Mouse (Mus musculus): ENCODE data around the gene Pafah1b1. TPM values are rescaled to one million over a fixed set of nuclear protein-coding genes. Genes with fewer than 3 reads are reported as not detected.
A peak's percentile ranks its signal among the peaks of the same experiment; 100 is the strongest.

Gene Pafah1b1
- polyA plus RNA-seq, 1 experiment from 2014 or later, result 103 TPM

DNA sequence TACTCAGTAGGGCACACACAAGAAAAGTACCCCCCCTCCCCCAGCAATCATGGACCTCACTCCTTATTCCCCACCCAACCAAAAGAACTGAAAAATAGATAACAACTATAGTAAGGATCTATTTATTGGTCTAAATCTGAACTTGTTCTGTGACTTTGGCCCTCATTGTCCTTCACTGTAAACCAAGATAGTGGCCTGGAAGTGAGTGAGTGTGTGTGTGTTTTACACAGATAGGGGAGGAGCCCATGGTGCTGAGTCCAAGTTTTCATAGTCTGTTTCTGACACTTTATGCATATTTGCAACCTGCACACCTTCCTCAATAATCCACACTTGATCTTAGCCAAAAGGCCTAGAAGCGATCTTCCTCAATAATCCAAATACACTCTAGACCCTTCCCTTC is 75.8 kb downstream of the Pafah1b1 start:
- H3K4me2 ChIP-seq, result peak overlapping the region; percentile 98
- H3K27me3 ChIP-seq (ENCODE audit: control insufficient read depth, insufficient read depth, low read length), result no peaks in the 10 kb centered on the region
- H3K9me3 ChIP-seq (ENCODE audit: control insufficient read depth, low read length), result no peaks in the 10 kb centered on the region
- H3K27ac ChIP-seq (ENCODE audit: low read depth, low read length), result peak overlapping the region; percentile 67
- peak overlapping the region; percentile 86 for H3K9ac ChIP-seq (ENCODE audit: low read length)
- ATAC-seq (ENCODE audit: low FRiP score) (peak; percentile 38; the same call in 1 of the 2 replicates), DNase-seq (ENCODE audit: low spot score, missing footprints) (no peak)
- H3K36me3 ChIP-seq (ENCODE audit: control insufficient read depth, insufficient read depth, low read length), result no peaks in the 10 kb centered on the region
- H3K4me1 ChIP-seq (ENCODE audit: control insufficient read depth, insufficient read depth, low read length), result peaks cover 26% of the 10 kb centered on the region
- H3K4me3 ChIP-seq (ENCODE audit: low read depth, low read length), result peak overlapping the region; percentile 92
- WGBS, result 4% methylated on average over 1 of the region's 1 CpGs

DNA sequence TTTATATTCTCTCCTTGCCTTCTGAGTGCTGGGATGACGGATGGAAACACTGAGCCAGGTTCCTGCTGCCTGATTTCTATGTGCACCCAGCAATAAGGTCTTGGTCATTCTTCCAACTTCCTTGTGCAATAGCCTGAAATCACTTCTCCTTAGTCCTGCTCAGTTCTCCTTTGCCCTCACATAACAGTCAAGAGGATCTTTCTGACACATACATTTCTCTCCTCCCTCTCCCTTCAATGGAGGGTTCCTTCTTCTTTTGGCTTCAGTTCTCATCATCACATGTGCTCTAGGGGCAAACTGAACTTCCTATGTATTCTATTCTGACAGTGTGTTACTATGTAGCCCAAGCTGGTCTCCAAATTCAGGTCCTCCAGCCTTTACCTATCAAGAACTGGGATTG is 76.5 kb downstream of the Pafah1b1 start:
- H3K27ac ChIP-seq (ENCODE audit: low read depth, low read length), result no peak overlapping the region

DNA sequence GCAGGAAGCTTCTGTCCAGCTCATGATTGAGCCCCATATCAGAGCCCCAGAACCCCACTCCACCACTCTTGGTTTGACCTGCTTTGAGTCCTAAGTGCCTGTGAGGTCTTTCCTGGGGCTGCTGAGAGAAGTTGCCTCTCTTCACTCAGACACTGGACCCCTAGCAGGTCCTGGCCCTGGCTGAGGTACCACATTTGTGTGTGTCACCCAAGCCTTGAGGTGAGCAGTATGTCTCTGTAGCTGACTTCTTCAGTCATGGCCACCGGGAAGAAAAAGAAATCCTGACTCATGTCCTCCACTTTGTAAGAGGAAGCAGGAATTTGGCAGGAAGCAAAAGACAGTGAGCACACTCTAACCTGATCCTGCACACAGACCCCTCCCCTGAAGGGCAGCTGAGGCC is 84.8 kb downstream of the Pafah1b1 start:
- Histone ChIP-seq H3K9me3 (ENCODE audit: control insufficient read depth, low read length) (no peaks in the 10 kb centered on the region), H3K4me2 (no peak overlapping the region), H3K4me1 (ENCODE audit: control insufficient read depth, insufficient read depth, low read length) (peaks cover 9% of the 10 kb centered on the region), H3K9ac (ENCODE audit: low read length) (no peak overlapping the region), H3K36me3 (ENCODE audit: control insufficient read depth, insufficient read depth, low read length) (no peaks in the 10 kb centered on the region), H3K27ac (ENCODE audit: low read depth, low read length) (no peak overlapping the region), H3K27me3 (ENCODE audit: control insufficient read depth, insufficient read depth, low read length) (peaks cover 7% of the 10 kb centered on the region; the same call in 1 of the 2 replicates), H3K4me3 (ENCODE audit: low read depth, low read length) (no peak overlapping the region)
- DNase-seq (ENCODE audit: low spot score, missing footprints) (no peak), ATAC-seq (ENCODE audit: low FRiP score) (no peak)
- 70% methylated on average over 1 of the region's 1 CpGs for WGBS

More for the DNA sequence above, 76.5 kb downstream of the Pafah1b1 start:
- Histone ChIP-seq H3K4me3 (ENCODE audit: low read depth, low read length) (no peak overlapping the region), H3K27me3 (ENCODE audit: control insufficient read depth, insufficient read depth, low read length) (no peaks in the 10 kb centered on the region), H3K36me3 (ENCODE audit: control insufficient read depth, insufficient read depth, low read length) (no peaks in the 10 kb centered on the region), H3K9ac (ENCODE audit: low read length) (no peak overlapping the region), H3K9me3 (ENCODE audit: control insufficient read depth, low read length) (no peaks in the 10 kb centered on the region), H3K4me2 (no peak overlapping the region), H3K4me1 (ENCODE audit: control insufficient read depth, insufficient read depth, low read length) (peaks cover 22% of the 10 kb centered on the region)
- ATAC-seq (ENCODE audit: low FRiP score), result no peak
- DNase-seq (ENCODE audit: low spot score, missing footprints), result peak; percentile 81
- WGBS, result 89% methylated on average over 1 of the region's 1 CpGs

DNA sequence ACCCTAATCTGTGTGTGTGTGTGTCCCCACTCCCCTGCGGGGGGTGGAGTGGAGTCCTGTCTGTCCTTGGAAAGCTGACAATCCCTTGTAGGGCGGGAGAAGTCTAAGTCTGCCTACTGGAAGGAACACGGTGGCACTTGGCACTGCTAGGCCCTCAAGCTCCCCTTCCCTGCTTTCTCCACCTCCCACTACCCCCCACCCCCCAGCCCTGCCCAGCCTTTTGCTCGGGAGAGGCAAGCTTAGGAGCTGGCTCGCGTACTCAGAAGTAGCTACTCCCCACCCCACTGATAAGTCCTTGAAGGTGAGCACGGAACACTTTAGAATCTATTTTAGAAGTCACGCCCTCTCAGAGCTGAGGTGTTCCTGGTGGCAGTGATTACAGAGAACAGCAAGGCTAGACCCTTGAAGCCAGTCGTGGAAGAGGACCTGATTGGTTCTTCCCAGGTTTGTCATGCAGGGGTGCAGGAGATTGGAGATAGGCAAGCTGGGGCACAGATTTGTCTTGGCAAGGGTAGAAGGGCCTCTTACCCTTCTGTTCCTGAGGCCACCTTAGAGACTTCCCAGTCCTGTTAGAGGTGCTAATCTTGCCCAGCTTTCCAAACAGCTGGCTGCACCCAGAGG is 85.6 kb downstream of the Pafah1b1 start:
- no peaks in the 10 kb centered on the region for H3K36me3 ChIP-seq (ENCODE audit: control insufficient read depth, insufficient read depth, low read length)
- H3K27me3 ChIP-seq (ENCODE audit: control insufficient read depth, insufficient read depth, low read length), result peaks cover 7% of the 10 kb centered on the region; the same call in 1 of the 2 replicates
- H3K9ac ChIP-seq (ENCODE audit: low read length), result peak overlapping the region; percentile 88
- peak overlapping the region; percentile 91 for H3K4me2 ChIP-seq
- DNase-seq (ENCODE audit: low spot score, missing footprints), result peak; percentile 85
- H3K27ac ChIP-seq (ENCODE audit: low read depth, low read length), result no peak overlapping the region; the same call in 1 of the 2 replicates
- H3K4me1 ChIP-seq (ENCODE audit: control insufficient read depth, insufficient read depth, low read length), result peaks cover 9% of the 10 kb centered on the region
- 9% methylated on average over 9 of the region's 9 CpGs for WGBS
- peak overlapping the region; percentile 66 for H3K4me3 ChIP-seq (ENCODE audit: low read depth, low read length)
- ATAC-seq (ENCODE audit: low FRiP score), result peak; percentile 34
- H3K9me3 ChIP-seq (ENCODE audit: control insufficient read depth, low read length), result no peaks in the 10 kb centered on the region

DNA sequence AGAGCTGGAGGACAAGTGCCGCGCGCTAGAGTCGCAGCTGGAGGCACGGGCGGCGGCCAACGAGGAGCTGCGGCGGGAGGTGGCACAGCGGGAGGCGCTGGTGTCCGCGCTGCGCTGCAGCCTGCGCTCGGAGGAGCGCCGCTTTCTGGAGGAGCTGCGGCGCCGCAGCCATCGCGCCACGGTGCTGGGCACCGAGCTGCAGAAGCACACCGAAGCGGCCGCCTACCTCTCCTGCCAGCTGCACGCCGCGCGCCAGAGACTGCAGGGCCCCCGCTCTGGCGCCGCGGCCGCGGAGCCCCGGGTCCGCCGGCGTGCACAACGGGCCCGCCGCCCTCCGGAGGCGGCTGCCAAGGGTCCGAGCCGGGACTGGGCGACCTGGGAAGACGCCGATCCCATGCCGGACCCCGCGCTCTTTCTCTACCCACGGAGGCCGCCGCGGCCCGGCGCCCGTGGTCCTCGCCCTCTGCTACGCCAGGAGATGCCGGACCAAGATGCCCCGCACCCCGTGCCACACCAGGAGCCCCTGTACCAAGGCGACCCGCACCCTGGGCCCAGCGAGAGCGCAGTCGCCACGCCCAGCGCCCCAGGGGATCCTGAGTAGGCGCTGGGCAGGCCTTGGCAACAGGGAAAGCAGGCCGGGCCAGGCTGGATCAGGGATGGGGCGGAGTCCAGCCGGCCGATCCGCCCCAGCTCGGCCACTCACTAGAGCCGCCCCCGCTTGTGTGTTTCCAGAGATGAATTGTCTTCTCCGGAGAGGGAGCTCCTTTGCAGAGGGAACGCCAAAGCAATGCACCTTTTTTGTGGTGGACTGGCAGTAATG is 86.3 kb downstream of the Pafah1b1 start:
- Histone ChIP-seq H3K36me3 (ENCODE audit: control insufficient read depth, insufficient read depth, low read length) (no peaks in the 10 kb centered on the region), H3K9me3 (ENCODE audit: control insufficient read depth, low read length) (no peaks in the 10 kb centered on the region), H3K4me3 (ENCODE audit: low read depth, low read length) (peak overlapping the region; percentile 66), H3K4me1 (ENCODE audit: control insufficient read depth, insufficient read depth, low read length) (peaks cover 9% of the 10 kb centered on the region), H3K27me3 (ENCODE audit: control insufficient read depth, insufficient read depth, low read length) (peaks cover 7% of the 10 kb centered on the region; the same call in 1 of the 2 replicates), H3K4me2 (peak overlapping the region; percentile 91), H3K27ac (ENCODE audit: low read depth, low read length) (peak overlapping the region; percentile 57), H3K9ac (ENCODE audit: low read length) (peak overlapping the region; percentile 88)
- DNase-seq (ENCODE audit: low spot score, missing footprints) (peak; percentile 97), ATAC-seq (ENCODE audit: low FRiP score) (peak; percentile 86)
- under 1% methylated on average over 67 of the region's 86 CpGs for WGBS

DNA sequence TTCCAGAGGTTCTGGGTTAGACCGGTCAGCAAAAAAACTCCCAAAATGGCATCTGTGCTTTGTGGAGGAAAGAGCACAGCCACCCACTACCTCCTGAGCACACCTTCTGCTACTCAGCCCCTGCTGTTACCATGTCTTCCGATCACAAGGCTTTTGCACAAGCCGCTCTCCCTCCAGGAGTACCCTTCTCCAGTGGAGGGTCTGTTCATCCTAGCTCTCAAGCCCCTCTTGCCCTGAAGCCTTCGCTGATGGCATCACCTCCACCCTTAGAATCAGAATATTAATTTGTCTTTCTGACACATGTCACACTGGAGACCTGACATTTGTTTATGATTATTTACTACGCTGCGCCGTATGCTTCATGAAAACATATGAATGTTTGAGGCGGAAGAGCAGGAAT is 87.0 kb downstream of the Pafah1b1 start:
- H3K36me3 ChIP-seq (ENCODE audit: control insufficient read depth, insufficient read depth, low read length), result no peaks in the 10 kb centered on the region
- H3K4me2 ChIP-seq, result peak overlapping the region; percentile 91
- peak overlapping the region; percentile 66 for H3K4me3 ChIP-seq (ENCODE audit: low read depth, low read length)
- no peaks in the 10 kb centered on the region for H3K9me3 ChIP-seq (ENCODE audit: control insufficient read depth, low read length)
- ATAC-seq (ENCODE audit: low FRiP score) (0 out of 2 replicates have a peak, but pooled peaks have one; percentile 20), DNase-seq (ENCODE audit: low spot score, missing footprints) (peak; percentile 90)
- peaks cover 9% of the 10 kb centered on the region for H3K4me1 ChIP-seq (ENCODE audit: control insufficient read depth, insufficient read depth, low read length)
- peaks cover 7% of the 10 kb centered on the region; the same call in 1 of the 2 replicates for H3K27me3 ChIP-seq (ENCODE audit: control insufficient read depth, insufficient read depth, low read length)
- H3K27ac ChIP-seq (ENCODE audit: low read depth, low read length), result no peak overlapping the region
- 26% methylated on average over 8 of the region's 8 CpGs for WGBS
- H3K9ac ChIP-seq (ENCODE audit: low read length), result peak overlapping the region; percentile 88

DNA sequence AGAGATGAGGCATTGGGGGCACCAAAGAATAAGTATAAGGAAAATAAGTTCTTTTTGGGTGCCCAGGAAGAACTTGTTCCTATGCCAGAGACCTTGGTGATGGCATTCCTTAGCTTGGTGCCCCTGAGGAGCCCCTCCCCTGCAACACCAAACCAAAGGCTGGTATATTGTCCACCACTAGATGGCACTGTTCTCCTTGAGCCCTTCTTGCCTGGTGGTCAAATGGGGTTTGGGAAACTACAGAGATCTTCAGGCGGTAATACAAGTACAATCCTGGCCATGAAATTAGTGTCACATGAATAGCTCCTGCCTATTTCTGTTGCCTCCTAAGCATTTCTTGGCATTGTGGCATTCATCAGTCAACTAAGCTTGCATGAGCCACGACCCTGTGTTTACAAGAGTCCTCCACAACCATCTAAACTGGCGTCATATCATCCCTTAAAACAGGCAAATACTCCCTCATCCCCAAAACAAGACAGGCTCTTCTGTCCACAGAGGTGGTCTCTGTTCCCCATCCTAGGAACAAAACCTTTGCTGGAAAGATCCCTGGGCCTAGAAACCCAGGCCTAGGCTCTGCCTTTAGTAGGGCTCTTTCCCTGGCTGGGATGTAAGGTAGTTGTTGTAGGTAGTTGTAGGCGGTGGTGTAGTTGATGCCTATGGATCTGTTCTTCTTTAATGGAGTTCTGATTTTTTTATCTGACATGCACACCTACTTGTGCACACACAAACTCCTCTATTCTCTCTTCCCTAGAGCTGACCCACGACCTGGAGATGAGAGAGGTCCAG is 89.8 kb downstream of the Pafah1b1 start:
- peak; percentile 34; the same call in 1 of the 2 replicates for ATAC-seq (ENCODE audit: low FRiP score)
- H3K36me3 ChIP-seq (ENCODE audit: control insufficient read depth, insufficient read depth, low read length), result no peaks in the 10 kb centered on the region
- WGBS, result 68% methylated on average over 5 of the region's 5 CpGs

DNA sequence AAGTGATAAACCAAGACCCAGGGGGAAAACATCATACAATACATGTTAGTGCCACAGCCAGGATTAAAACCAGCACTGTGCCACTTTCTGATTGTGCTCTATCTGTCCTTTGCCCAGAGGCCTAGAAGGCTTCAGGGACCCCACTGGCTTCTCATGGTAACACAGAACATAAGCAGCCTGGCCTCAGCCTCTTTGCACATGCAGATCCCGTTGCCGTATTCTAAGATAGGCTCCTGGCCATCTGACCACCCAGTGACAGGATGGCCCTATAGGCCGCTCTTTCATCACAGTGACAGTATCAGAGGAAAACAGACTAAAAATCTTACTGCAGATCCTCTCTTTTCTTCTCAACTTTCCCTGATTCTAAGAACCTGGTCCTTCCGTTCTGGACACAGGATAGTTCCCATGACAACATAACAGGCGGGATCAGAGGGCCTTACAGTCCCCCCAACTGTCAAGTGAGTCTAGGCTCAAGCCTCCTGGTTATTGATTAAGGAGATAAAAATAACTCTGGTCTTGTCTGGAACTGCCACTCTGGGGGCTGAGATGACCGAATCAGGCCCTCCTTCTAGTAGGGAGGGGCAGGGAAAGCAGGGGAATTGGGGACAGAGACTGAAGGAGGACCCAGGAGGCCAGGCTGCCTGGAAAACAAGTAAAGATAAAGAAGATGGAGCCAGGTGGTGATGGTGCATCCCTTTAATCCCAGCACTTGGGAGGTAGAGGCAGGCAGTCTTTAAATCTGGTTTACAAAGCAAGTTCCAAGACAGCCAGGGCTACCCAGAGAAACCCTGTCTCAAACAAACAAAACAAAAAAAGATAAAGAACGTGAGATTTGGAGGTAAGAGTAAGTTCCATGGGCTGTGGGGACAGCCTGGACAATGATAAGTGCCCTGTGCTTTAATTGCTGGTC is 92.3 kb downstream of the Pafah1b1 start:
- Histone ChIP-seq H3K4me3 (ENCODE audit: low read depth, low read length) (no peak overlapping the region), H3K9ac (ENCODE audit: low read length) (no peak overlapping the region), H3K27ac (ENCODE audit: low read depth, low read length) (no peak overlapping the region), H3K27me3 (ENCODE audit: control insufficient read depth, insufficient read depth, low read length) (peaks cover 1% of the 10 kb centered on the region; the same call in 1 of the 2 replicates), H3K36me3 (ENCODE audit: control insufficient read depth, insufficient read depth, low read length) (no peaks in the 10 kb centered on the region), H3K4me2 (no peak overlapping the region), H3K4me1 (ENCODE audit: control insufficient read depth, insufficient read depth, low read length) (no peaks in the 10 kb centered on the region), H3K9me3 (ENCODE audit: control insufficient read depth, low read length) (no peaks in the 10 kb centered on the region)
- ATAC-seq (ENCODE audit: low FRiP score), result no peak
- WGBS, result 75% methylated on average over 7 of the region's 7 CpGs
- peak; percentile 73 for DNase-seq (ENCODE audit: low spot score, missing footprints)

More for the DNA sequence above, 89.8 kb downstream of the Pafah1b1 start:
- Histone ChIP-seq H3K27ac (ENCODE audit: low read depth, low read length) (no peak overlapping the region), H3K9ac (ENCODE audit: low read length) (no peak overlapping the region), H3K9me3 (ENCODE audit: control insufficient read depth, low read length) (no peaks in the 10 kb centered on the region), H3K27me3 (ENCODE audit: control insufficient read depth, insufficient read depth, low read length) (peaks cover 7% of the 10 kb centered on the region; the same call in 1 of the 2 replicates), H3K4me3 (ENCODE audit: low read depth, low read length) (no peak overlapping the region), H3K4me1 (ENCODE audit: control insufficient read depth, insufficient read depth, low read length) (peaks cover 9% of the 10 kb centered on the region), H3K4me2 (no peak overlapping the region)
- DNase-seq (ENCODE audit: low spot score, missing footprints), result peak; percentile 97

Data from midbrain, embryonic 11.5 days (tissue).